Mouse (Mus musculus): Measurements from ENCODE around the gene Tmed10.

The Tmed10 gene

DNA sequence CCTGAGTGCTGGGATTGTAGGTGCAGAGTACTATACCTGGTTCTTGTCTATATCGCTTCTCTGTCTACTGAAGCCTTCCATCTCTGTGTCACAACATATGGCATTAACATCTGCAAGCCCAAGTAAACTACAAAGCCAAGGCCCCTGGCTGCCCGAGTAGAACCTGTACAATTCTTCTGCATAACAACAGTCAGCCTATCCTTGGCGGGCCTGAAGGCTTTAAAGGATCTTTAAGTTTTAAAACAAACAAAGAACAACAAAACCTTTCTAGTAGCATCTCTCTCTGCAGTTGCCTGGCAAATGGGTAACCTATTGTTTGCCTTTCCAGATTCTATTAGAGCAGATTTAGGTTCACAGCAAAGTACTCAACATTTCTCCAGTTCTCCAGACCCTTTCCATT is 20.6 kb downstream of the Tmed10 start:
- H3K27me3 ChIP-seq (ENCODE audit: control insufficient read depth, insufficient read depth, low read length, poor library complexity, severe bottlenecking) = no peaks in the 10 kb centered on the region
- DNase-seq (ENCODE audit: low read depth, low spot score) = no peak
- no peaks in the 10 kb centered on the region for H3K36me3 ChIP-seq (ENCODE audit: control insufficient read depth, insufficient read depth, low read length, poor library complexity, severe bottlenecking)

DNA sequence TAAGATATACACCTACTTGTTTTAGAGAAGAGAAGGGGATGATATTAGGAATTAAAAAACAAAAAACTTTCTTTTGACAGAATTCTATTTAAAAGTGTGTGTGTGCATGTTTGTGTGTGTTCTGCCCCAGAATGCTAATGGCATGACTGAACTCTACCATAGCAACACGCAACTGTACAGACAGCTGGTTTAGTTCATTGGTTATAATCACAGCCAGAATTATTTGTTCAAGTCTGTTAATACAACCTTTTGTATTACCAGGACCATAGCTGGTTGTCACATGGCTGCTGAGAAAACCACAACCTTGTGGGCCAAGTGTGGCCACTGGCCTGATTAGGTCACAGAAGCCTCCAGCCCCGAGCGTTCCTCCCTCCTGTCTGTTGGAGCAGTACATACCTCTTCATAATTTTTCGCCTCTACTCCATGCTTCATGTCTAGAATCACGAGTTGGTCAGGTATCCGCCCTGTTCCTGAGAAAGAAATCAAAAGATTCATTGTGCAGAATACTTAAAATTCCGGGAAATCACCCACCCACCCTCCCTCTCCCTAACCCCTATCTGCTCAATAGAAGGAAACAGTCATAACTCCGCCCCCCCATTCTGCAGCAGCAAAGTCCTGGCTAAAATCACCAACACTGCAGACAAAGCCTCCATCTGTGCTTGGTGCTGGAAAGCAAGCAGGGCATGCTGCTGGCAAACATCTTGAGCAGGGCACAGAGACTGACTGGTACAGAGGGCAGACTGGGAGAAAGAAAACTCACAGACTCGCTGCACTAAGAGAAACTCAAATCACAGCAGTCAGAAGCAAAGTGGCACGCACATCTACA is 24.0 kb downstream of the Tmed10 start:
- no peaks in the 10 kb centered on the region for H3K27me3 ChIP-seq (ENCODE audit: control insufficient read depth, insufficient read depth, low read length, poor library complexity, severe bottlenecking)
- DNase-seq (ENCODE audit: low read depth, low spot score) = no peak
- peaks cover 1% of the 10 kb centered on the region; the same call in 1 of the 2 replicates for H3K36me3 ChIP-seq (ENCODE audit: control insufficient read depth, insufficient read depth, low read length, poor library complexity, severe bottlenecking)

DNA sequence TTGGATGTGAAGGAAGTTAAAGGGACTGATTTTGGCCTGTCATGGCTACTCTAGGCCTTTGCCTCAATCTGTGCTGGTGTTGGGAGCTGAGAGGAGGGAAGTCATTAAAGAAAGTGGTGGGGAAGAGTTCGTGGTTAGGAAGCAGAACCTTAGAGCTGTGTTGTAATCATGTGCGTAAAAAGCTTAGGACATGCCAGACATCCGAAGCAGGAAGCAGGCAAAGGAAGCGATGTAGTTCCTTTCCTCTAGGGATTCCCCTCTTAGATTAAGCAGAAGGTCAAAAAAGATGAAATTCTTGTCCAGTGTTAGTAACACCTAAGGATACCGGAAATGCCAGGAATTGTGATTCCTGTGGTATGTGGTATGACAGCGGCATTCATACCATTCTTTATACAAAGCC is 26.3 kb downstream of the Tmed10 start:
- Histone ChIP-seq H3K27me3 (ENCODE audit: control insufficient read depth, insufficient read depth, low read length, poor library complexity, severe bottlenecking) (no peaks in the 10 kb centered on the region), H3K36me3 (ENCODE audit: control insufficient read depth, insufficient read depth, low read length, poor library complexity, severe bottlenecking) (peaks cover 3% of the 10 kb centered on the region; the same call in 1 of the 2 replicates)
- DNase-seq (ENCODE audit: low read depth, low spot score) = no peak

DNA sequence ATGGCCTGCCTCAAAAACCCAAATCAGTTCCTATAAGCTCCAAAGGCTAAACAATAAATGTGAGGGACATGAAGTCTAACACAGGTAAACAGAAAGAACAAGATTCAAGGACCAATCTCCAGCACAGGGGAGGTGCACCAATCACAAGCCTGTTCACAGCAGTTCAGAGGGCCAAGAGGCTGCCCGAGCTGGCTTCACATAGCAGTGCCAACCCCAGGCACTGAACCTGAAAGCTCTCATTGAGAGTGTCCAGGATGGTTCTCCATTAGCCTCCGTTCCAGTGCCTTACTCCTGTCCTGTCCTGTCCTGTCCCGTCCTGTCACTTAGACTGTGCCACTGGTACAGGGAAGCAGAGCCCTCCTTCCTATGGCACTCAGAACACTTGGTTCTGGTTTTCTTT is 27.5 kb downstream of the Tmed10 start:
- no peaks in the 10 kb centered on the region for H3K27me3 ChIP-seq (ENCODE audit: control insufficient read depth, insufficient read depth, low read length, poor library complexity, severe bottlenecking)
- no peak for DNase-seq (ENCODE audit: low read depth, low spot score)
- H3K36me3 ChIP-seq (ENCODE audit: control insufficient read depth, insufficient read depth, low read length, poor library complexity, severe bottlenecking) = peaks cover 5% of the 10 kb centered on the region; the same call in 1 of the 2 replicates

DNA sequence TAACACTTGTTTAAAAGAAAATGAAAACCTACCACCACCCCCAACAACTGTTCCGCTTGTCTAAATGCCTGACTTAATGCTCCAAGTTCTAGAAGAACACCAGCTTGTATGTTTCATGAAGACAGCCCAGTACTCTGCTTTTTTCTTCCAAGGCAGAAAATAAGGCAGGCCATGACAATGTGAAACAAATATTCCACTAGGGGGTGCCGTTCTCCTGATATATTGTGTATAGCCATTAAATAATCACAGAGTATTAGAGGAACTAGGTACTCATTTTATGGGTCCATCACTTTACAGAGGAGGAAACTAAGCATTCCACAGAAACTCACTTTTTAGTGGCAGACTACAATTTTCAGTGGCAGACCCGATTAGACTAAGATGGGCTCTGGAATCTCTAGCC is 28.3 kb downstream of the Tmed10 start:
- DNase-seq (ENCODE audit: low read depth, low spot score) = peak; percentile 86
- H3K27me3 ChIP-seq (ENCODE audit: control insufficient read depth, insufficient read depth, low read length, poor library complexity, severe bottlenecking) = no peaks in the 10 kb centered on the region
- H3K36me3 ChIP-seq (ENCODE audit: control insufficient read depth, insufficient read depth, low read length, poor library complexity, severe bottlenecking) = peaks cover 5% of the 10 kb centered on the region; the same call in 1 of the 2 replicates

DNA sequence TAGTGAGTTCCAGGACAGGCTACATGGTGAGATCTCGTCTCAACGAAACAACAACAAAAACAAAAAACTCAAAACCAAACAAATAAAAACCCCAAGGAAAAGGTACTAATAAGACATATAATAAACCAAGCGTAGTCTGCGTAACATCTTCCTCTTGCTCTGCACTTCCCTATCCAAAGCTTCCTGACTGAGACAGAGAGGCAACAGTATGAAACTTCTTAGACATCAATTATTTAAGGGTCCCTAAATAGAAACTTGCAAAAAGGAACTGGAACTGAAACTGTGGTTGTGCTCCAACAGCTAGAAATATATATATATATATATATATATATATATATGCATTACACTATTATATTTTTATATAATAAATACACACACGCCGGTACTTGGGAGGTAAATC is 29.1 kb downstream of the Tmed10 start:
- H3K36me3 ChIP-seq (ENCODE audit: control insufficient read depth, insufficient read depth, low read length, poor library complexity, severe bottlenecking) = peaks cover 5% of the 10 kb centered on the region; the same call in 1 of the 2 replicates
- no peaks in the 10 kb centered on the region for H3K27me3 ChIP-seq (ENCODE audit: control insufficient read depth, insufficient read depth, low read length, poor library complexity, severe bottlenecking)
- DNase-seq (ENCODE audit: low read depth, low spot score) = peak; percentile 71

DNA sequence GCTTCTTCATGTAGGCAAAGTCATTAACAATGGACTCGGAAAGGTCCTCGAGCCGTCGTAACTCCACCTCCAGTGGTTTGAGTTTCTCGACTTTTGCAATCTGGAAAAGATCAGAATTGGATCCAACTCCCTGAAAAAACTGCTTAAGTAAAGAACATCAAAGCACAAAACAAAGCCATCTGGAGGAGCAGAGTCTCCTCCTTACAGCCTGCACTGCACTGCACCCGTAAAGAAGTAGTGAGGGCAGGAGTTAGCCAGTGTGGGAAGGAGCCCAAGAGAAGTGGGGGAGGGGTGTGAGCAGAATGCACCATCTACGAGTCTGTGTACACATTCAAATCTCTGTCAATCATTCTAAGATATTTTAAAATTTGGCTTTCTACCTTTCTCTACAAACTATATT is 30.4 kb downstream of the Tmed10 start:
- Histone ChIP-seq H3K36me3 (ENCODE audit: control insufficient read depth, insufficient read depth, low read length, poor library complexity, severe bottlenecking) (peaks cover 5% of the 10 kb centered on the region; the same call in 1 of the 2 replicates), H3K27me3 (ENCODE audit: control insufficient read depth, insufficient read depth, low read length, poor library complexity, severe bottlenecking) (no peaks in the 10 kb centered on the region)
- no peak for DNase-seq (ENCODE audit: low read depth, low spot score)

DNA sequence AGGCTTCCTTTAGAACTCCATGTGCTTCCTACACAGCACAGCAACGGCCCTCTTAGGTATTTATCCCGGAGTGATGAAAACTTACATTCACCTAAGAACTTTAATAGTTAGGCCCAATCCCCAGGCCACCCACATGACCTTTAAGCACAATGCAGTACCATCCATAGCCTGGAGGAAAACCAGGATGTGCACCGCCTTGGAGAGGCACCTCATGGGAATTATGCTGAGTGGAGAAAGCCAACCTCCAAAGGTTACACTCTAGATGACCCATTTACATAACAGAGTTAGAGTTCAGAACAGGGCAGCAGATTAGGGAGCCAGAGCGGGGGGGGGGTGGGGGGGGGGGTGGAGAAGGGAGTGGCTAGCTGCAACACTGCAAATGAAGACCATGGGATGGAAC is 32.3 kb downstream of the Tmed10 start:
- Histone ChIP-seq H3K36me3 (ENCODE audit: control insufficient read depth, insufficient read depth, low read length, poor library complexity, severe bottlenecking) (peaks cover 3% of the 10 kb centered on the region; the same call in 1 of the 2 replicates), H3K27me3 (ENCODE audit: control insufficient read depth, insufficient read depth, low read length, poor library complexity, severe bottlenecking) (no peaks in the 10 kb centered on the region)

DNA sequence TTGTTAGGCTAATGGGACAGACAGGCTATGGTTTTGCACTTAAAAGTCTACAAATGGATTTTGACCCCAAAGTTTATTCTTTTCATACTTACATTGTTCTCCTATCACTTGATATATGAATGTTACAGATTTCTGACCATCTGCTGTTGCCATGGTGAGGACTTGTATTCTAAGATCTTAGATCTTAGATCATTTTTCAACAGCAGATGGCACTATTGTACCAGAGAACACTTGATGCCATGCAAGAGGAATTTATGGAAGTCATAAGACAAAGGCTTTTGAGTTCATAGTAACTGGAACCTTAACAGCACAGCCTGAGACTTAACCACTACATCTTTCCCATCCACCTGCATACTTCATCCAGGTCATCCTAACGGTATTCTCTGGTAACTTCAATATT is 33.5 kb downstream of the Tmed10 start:
- no peaks in the 10 kb centered on the region for H3K27me3 ChIP-seq (ENCODE audit: control insufficient read depth, insufficient read depth, low read length, poor library complexity, severe bottlenecking)
- peak; percentile 90 for DNase-seq (ENCODE audit: low read depth, low spot score)
- peaks cover 3% of the 10 kb centered on the region; the same call in 1 of the 2 replicates for H3K36me3 ChIP-seq (ENCODE audit: control insufficient read depth, insufficient read depth, low read length, poor library complexity, severe bottlenecking)

More for the DNA sequence above, 32.3 kb downstream of the Tmed10 start:
- DNase-seq (ENCODE audit: low read depth, low spot score) = no peak

DNA sequence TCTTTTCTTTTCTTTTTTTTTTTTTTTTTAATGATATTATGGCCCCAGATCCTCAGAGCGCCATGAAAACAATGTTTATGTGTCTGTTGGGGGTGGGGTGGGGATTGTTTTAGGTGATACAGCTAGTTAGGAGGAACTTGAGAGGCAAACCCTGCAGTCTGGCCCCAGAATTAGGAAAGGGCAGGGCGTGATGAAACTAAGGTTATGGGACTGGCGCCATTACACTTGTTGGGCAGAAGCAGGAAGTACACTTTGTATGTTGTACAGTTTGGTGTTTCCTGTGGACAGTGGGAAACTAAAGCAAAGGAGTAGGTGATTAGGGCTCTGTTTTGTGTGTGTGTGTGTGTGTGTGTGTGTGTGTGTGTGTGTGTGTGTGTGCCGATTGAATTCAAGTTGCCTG is 34.7 kb downstream of the Tmed10 start:
- Histone ChIP-seq H3K27me3 (ENCODE audit: control insufficient read depth, insufficient read depth, low read length, poor library complexity, severe bottlenecking) (no peaks in the 10 kb centered on the region), H3K36me3 (ENCODE audit: control insufficient read depth, insufficient read depth, low read length, poor library complexity, severe bottlenecking) (peaks cover 3% of the 10 kb centered on the region; the same call in 1 of the 2 replicates)
- DNase-seq (ENCODE audit: low read depth, low spot score) = peak; percentile 62

DNA sequence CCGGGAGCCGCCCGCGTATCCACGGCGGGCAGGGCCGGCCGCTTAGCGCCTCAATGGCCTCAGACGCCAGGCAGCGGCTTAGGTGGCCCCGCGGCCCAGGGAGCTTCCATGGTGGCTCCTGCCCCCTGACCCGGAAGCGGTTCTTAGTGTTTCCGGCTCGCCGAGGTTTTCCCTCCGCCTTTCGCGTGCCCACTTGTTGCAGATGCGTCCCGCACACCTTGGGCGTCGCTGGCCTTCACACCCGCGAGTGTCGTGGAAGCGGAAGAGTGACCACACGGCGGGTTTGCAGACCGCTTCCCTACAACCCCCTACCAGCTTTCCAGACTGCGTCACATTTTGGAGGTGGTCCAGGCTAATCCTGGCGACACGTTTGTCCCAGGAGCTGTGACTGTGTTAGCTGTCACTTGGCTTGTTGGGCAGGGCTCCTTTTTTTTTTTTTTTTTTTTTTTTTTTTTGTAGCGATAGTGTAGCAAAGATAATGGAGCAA is 35.4 kb downstream of the Tmed10 start, which contains the start of gene Nek9:
Nek9 (minus strand) TSS at position 120 of the 487 bp plus-strand sequence.
- DNase-seq (ENCODE audit: low read depth, low spot score) = peak; percentile 95
- no peaks in the 10 kb centered on the region for H3K27me3 ChIP-seq (ENCODE audit: control insufficient read depth, insufficient read depth, low read length, poor library complexity, severe bottlenecking)
- H3K36me3 ChIP-seq (ENCODE audit: control insufficient read depth, insufficient read depth, low read length, poor library complexity, severe bottlenecking) = peaks cover 6% of the 10 kb centered on the region; the same call in 1 of the 2 replicates

DNA sequence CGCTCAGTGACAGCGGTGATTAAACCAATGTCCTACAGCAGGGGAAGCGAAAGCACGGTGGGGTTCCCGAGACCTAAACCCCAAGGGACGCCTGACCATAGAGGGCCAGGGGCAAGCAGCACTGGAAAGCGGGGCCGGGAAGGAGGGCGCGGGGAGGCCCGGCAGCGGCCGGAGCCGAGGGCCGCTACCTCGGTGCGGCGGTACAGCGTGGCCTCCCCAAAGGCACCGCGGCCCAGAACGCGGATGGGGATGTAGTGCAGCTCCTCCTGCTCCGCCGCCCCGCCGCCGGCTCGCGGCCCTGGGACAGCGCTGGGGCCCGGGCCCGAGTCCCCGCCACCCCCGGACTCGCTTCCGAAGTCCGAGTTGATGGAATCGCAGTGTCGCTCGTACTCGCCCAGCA is 35.8 kb downstream of the Tmed10 start:
- Histone ChIP-seq H3K36me3 (ENCODE audit: control insufficient read depth, insufficient read depth, low read length, poor library complexity, severe bottlenecking) (peaks cover 7% of the 10 kb centered on the region; the same call in 1 of the 2 replicates), H3K27me3 (ENCODE audit: control insufficient read depth, insufficient read depth, low read length, poor library complexity, severe bottlenecking) (no peaks in the 10 kb centered on the region)
- DNase-seq (ENCODE audit: low read depth, low spot score) = peak; percentile 55

DNA sequence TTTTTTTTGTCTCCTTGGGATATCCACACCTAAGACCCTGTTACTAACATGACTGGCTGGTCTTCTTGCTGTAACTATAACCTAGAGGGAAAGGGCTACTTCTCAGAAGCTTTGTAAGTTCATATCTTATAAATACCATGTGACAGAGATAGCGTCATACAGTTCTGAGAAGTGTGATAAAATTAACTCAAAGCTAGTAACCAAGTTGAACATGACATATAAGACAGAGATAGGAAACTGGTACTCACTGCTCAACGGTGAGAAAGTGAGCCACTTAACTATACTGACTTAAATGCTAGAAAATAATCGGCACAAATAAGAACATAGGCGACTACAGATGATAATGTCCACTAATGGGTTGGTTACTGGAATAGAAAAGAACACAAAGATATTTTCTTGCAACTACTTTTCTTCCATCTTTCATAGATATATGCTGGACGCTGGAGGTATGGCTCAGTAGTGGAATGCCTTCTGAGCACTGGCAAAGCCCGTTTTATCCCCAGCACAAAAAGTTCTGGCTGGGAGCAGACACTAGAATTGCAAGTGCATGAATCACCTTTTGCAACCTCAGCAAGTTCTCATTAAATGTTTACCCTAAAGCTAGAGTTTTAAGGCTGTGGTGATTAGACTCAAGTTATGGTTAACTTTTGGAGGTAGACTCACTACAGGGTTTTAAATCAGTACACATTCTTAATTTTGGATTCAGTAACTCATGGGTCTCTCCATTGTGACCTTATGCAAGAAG is 36.9 kb downstream of the Tmed10 start:
- DNase-seq (ENCODE audit: low read depth, low spot score) = no peak
- H3K36me3 ChIP-seq (ENCODE audit: control insufficient read depth, insufficient read depth, low read length, poor library complexity, severe bottlenecking) = peaks cover 6% of the 10 kb centered on the region; the same call in 1 of the 2 replicates
- H3K27me3 ChIP-seq (ENCODE audit: control insufficient read depth, insufficient read depth, low read length, poor library complexity, severe bottlenecking) = no peaks in the 10 kb centered on the region

DNA sequence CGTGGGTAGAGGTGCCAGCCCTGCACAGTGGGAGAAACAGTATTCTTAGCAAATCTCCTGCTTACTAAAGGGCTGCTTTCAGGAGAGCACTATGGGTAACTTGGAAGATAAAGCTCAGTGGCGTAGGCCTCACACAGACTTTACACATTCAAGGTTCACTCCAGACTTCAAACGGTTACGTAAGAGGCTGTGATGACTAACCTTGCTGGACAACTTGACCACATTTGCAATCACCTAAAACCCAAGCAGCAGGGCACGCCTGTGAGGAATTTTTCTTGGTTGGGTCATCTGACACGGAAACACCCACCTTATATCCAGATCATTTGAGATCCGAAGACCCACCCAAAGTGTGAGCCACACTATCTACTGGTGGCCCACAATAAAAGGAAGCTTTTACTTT is 44.5 kb downstream of the Tmed10 start:
- H3K27me3 ChIP-seq (ENCODE audit: control insufficient read depth, insufficient read depth, low read length, poor library complexity, severe bottlenecking) = no peaks in the 10 kb centered on the region
- DNase-seq (ENCODE audit: low read depth, low spot score) = no peak
- H3K36me3 ChIP-seq (ENCODE audit: control insufficient read depth, insufficient read depth, low read length, poor library complexity, severe bottlenecking) = peaks cover 23% of the 10 kb centered on the region; the same call in 1 of the 2 replicates

DNA sequence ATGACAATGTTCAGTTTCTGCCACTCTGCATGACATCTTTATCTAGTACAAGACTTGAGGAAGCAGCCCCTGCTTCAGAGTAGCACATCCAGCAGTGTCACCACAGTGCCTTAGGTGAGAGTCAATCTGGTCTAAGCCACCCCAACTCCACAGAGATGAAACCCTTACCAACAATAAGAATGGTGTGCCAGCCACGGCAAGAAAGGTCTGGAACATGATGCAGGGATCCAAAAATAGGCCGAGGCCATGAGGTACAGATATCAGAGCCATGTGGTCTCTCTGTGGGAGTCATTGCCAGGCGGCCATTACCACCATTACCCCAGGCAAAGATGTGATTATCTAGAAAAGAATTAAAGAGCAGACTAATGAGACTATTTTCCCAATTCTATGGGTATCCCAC is 66.0 kb downstream of the Tmed10 start:
- no peak for DNase-seq (ENCODE audit: low read depth, low spot score)
- H3K27me3 ChIP-seq (ENCODE audit: control insufficient read depth, insufficient read depth, low read length, poor library complexity, severe bottlenecking) = no peaks in the 10 kb centered on the region
- peaks cover 15% of the 10 kb centered on the region for H3K36me3 ChIP-seq (ENCODE audit: control insufficient read depth, insufficient read depth, low read length, poor library complexity, severe bottlenecking)
